Mouse (Mus musculus): ENCODE results near the gene Akr1b10.
"Not testable (repeated sequence)": the region's sequence is repeated elsewhere in the genome, so short reads cannot be mapped to it uniquely, and the experiment has no call there.

The Akr1b10 gene

GRCm38 (mm10) chr6:34384110-34384661 lies at the start of gene Akr1b10:
TSS of gene Akr1b10 (plus strand) at chr6:34384218.
- in situ Hi-C loops (cut with MseI, MboI), result no loop called here

- in situ Hi-C loops (cut with MseI, MboI), result no loop called here
Measured at GRCm38 (mm10) chr6:34334673-34335072, 49.3 kb upstream of the Akr1b10 start.

GRCm38 (mm10) chr6:34337799-34338198 lies 46.2 kb upstream of the Akr1b10 start:
- in situ Hi-C loops (cut with MseI, MboI), result no loop called here

- in situ Hi-C loops (cut with MseI, MboI), result no loop called here
Measured at GRCm38 (mm10) chr6:34341991-34342390, 42.0 kb upstream of the Akr1b10 start.

- in situ Hi-C loops (cut with MseI, MboI), result no loop called here
Measured at GRCm38 (mm10) chr6:34342476-34342875, 41.5 kb upstream of the Akr1b10 start.

- in situ Hi-C loops (cut with MseI, MboI), result no loop called here
Measured at GRCm38 (mm10) chr6:34343426-34343825, 40.6 kb upstream of the Akr1b10 start.

- in situ Hi-C loops (cut with MseI, MboI), result no loop called here
Measured at GRCm38 (mm10) chr6:34344135-34344850, 39.7 kb upstream of the Akr1b10 start.

- in situ Hi-C loops (cut with MseI, MboI), result loop anchor here (5.0 kb wide), 2 partner anchors 43 to 53 kb away; no protein-coding TSS in a partner anchor
Measured at GRCm38 (mm10) chr6:34344935-34345334, 39.1 kb upstream of the Akr1b10 start.

GRCm38 (mm10) chr6:34346096-34346898 lies 37.7 kb upstream of the Akr1b10 start:
- in situ Hi-C loops (cut with MseI, MboI), result loop anchor here (5.0 kb wide), 2 partner anchors 44 to 54 kb away; no protein-coding TSS in a partner anchor

- in situ Hi-C loops (cut with MseI, MboI), result no loop called here
Measured at GRCm38 (mm10) chr6:34350037-34350699, 33.9 kb upstream of the Akr1b10 start.

GRCm38 (mm10) chr6:34351481-34351880 lies 32.5 kb upstream of the Akr1b10 start:
- in situ Hi-C loops (cut with MseI, MboI), result not testable (repeated sequence)

GRCm38 (mm10) chr6:34352401-34352800 lies 31.6 kb upstream of the Akr1b10 start:
- in situ Hi-C loops (cut with MseI, MboI), result no loop called here

GRCm38 (mm10) chr6:34353658-34354353 lies 30.2 kb upstream of the Akr1b10 start, which contains the start of gene Akr1b8:
TSS of gene Akr1b8 (plus strand) at chr6:34354119.
- in situ Hi-C loops (cut with MseI, MboI), result no loop called here

GRCm38 (mm10) chr6:34354354-34355348 lies 29.4 kb upstream of the Akr1b10 start:
- in situ Hi-C loops (cut with MseI, MboI), result no loop called here

GRCm38 (mm10) chr6:34355349-34355747 lies 28.7 kb upstream of the Akr1b10 start:
- in situ Hi-C loops (cut with MseI, MboI), result no loop called here

GRCm38 (mm10) chr6:34355841-34356240 lies 28.2 kb upstream of the Akr1b10 start:
- in situ Hi-C loops (cut with MseI, MboI), result no loop called here

GRCm38 (mm10) chr6:34364217-34365136 lies 19.5 kb upstream of the Akr1b10 start:
- in situ Hi-C loops (cut with MseI, MboI), result no loop called here

- in situ Hi-C loops (cut with MseI, MboI), result no loop called here
Measured at GRCm38 (mm10) chr6:34367998-34368397, 16.0 kb upstream of the Akr1b10 start.

GRCm38 (mm10) chr6:34370081-34370480 lies 13.9 kb upstream of the Akr1b10 start:
- in situ Hi-C loops (cut with MseI, MboI), result no loop called here
